Mouse (Mus musculus): Measurements from ENCODE around the gene Cmpk1.
A peak's percentile ranks its signal among the peaks of the same experiment; 100 is the strongest.

The Cmpk1 gene

GRCm38 (mm10) chr4:114942583-114942982 is 44.5 kb downstream of the Cmpk1 start:
- no peak for DNase-seq

GRCm38 (mm10) chr4:114942112-114942511 is 44.9 kb downstream of the Cmpk1 start:
- no peak for DNase-seq

GRCm38 (mm10) chr4:114941311-114941710 is 45.7 kb downstream of the Cmpk1 start:
- no peak for DNase-seq

- no peak for DNase-seq
These were observed 48.8 kb downstream of the Cmpk1 start for GRCm38 (mm10) chr4:114938248-114938647.

- DNase-seq: no peak
These were observed 49.5 kb downstream of the Cmpk1 start for GRCm38 (mm10) chr4:114937459-114938047.

- DNase-seq: no peak
These were observed 52.9 kb downstream of the Cmpk1 start for GRCm38 (mm10) chr4:114934188-114934587.

- no peak for DNase-seq
These were observed 54.3 kb downstream of the Cmpk1 start for GRCm38 (mm10) chr4:114932747-114933146.

GRCm38 (mm10) chr4:114929155-114929554 is 57.9 kb downstream of the Cmpk1 start:
- DNase-seq: no peak

GRCm38 (mm10) chr4:114925917-114926312 is 61.1 kb downstream of the Cmpk1 start, which contains the start of gene Foxe3:
TSS of gene Foxe3 (minus strand) at chr4:114926013.
- DNase-seq: no peak

GRCm38 (mm10) chr4:114924971-114925916 is 61.8 kb downstream of the Cmpk1 start:
- DNase-seq: peak; percentile 18 to 32

GRCm38 (mm10) chr4:114917091-114917490 is 70.0 kb downstream of the Cmpk1 start:
- peak; percentile 66 to 71 for DNase-seq

- no peak for DNase-seq
These were observed 71.0 kb downstream of the Cmpk1 start for GRCm38 (mm10) chr4:114916056-114916455.

GRCm38 (mm10) chr4:114913594-114913962 is 73.5 kb downstream of the Cmpk1 start:
- peak; percentile 81 to 85 for DNase-seq

- DNase-seq: no peak
These were observed 74.1 kb downstream of the Cmpk1 start for GRCm38 (mm10) chr4:114912705-114913593.

GRCm38 (mm10) chr4:114909602-114910484 is 77.2 kb downstream of the Cmpk1 start:
- peak in 1 of 2 experiments; percentile 41 for DNase-seq

Measured in cerebellum, postnatal 10 days (tissue).